Mouse (Mus musculus) hindbrain, postnatal 0 days (tissue): ENCODE results near the gene Gm20388. TPM values are rescaled to one million over a fixed set of nuclear protein-coding genes. Genes with fewer than 3 reads are reported as not detected.
"Not testable (repeated sequence)": the region's sequence is repeated elsewhere in the genome, so short reads cannot be mapped to it uniquely, and the experiment has no call there.

ENCODE experiments used
- ATAC-seq: fragments of 200-750 bp; cut with Nextera tagmentation; 2 replicates; pipeline ENCODE4 v1.8.0; 2017; ENCODE audit warnings: mild to moderate bottlenecking, moderate TSS enrichment, moderate library complexity
- DNase-seq: peaks from one replicate; pipeline ENCODE4 v3.0.0-alpha.2; 2015; ENCODE audit warnings: low spot score
- H3K27ac ChIP-seq: fragments of 300-500 bp; sonication (generic); 2 replicates; pipeline ENCODE4 v1.5.1; 2014; ENCODE audit warnings: mild to moderate bottlenecking
- H3K27me3 ChIP-seq: fragments of 300-500 bp; sonication (generic); 2 replicates; pipeline ENCODE4 v1.6.1; 2014; ENCODE audit warnings: low read length, mixed read lengths; ENCODE audit not compliant: insufficient read depth
- H3K36me3 ChIP-seq: fragments of 300-500 bp; sonication (generic); 2 replicates; pipeline ENCODE4 v1.6.1; 2014; ENCODE audit warnings: low read length, mixed read lengths; ENCODE audit not compliant: insufficient read depth
- H3K4me1 ChIP-seq: fragments of 300-500 bp; sonication (generic); 2 replicates; pipeline ENCODE4 v1.6.1; 2014; ENCODE audit warnings: antibody characterized with exemption, low read length, mixed read lengths; ENCODE audit not compliant: insufficient read depth
- H3K4me2 ChIP-seq: fragments of 300-500 bp; sonication (generic); 2 replicates; pipeline ENCODE4 v1.6.1; 2014; ENCODE audit warnings: low read depth, mild to moderate bottlenecking, low read length, moderate library complexity, mixed read lengths
- H3K4me3 ChIP-seq: fragments of 300-500 bp; sonication (generic); 2 replicates; pipeline ENCODE4 v1.5.1; 2014; ENCODE audit warnings: low read length
- H3K9ac ChIP-seq: fragments of 300-500 bp; sonication (generic); replicated peaks from 2 replicates; pipeline ENCODE4 v1.6.1; 2014; ENCODE audit warnings: mild to moderate bottlenecking, low read length, moderate library complexity, mixed read lengths
- H3K9me3 ChIP-seq: fragments of 300-500 bp; sonication (generic); 2 replicates; pipeline ENCODE4 v1.6.1; 2016; ENCODE audit warnings: low read length, mixed read lengths
- CTCF ChIP-seq: IDR thresholded peaks from 2 replicates; pipeline ENCODE4 v1.5.1; 2016; ENCODE audit warnings: antibody characterized with exemption, control low read depth, low read depth
- WGBS: fragments of 180-500 bp; shearing (Covaris S2); extraction: QIAGEN DNeasy Blood & Tissue Kit; methylation state at CpG from one replicate; pipeline ENCODE4 v1.1.7; 2014; 5-methylcytosine and 5-hydroxymethylcytosine counted together
- polyA plus RNA-seq: library from polyadenylated mRNA; unstranded; fragments of >200 nt; fragmentation: Nextera tagmentation; extraction: Ambion mirVana; gene quantifications from 2 replicates; pipeline ENCODE4 v1.2.1, GENCODE M21; 2015
- total RNA-seq: library from RNA; depleted of rRNA; stranded (reverse); fragments of >200 nt; gene quantifications from 2 replicates; pipeline ENCODE4 v1.2.3, GENCODE M21; 2014

Gm20388 gene
- total and polyA plus RNA-seq, 2 experiments from 2014 or later = 71.3 TPM; not detected in 1

DNA sequence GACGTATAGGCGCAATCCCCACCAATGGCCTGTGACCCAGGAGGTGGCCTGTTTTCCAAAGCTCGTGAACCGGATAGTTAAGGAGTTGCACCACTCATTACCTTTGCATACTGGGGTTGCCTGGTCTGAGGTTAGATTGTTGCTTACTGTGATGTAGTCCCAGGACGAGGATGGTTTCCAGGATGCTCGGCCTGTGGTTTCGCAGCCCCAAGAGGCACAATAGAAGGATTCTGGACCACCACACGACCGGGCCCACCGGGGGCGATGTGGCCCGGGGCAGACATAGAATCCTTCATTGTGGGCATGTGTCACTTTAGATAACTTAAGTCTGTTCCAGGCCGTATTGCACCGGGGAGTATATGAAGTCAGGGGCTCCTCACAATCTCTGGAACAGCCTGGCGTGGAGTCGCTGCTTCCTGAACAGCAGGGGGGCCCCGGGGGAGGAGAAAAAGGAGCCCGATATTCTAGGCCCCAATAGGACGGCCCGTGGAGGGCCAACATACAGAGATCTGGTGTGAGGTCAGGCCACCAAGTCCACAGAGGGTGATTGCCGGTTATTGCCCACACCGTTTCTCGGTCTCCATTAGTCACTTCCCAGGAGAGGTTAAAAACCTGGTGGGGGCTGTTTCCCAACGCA is 3517.1 kb downstream of the Gm20388 start:
- no peaks in the 10 kb centered on the region for H3K36me3 ChIP-seq

DNA sequence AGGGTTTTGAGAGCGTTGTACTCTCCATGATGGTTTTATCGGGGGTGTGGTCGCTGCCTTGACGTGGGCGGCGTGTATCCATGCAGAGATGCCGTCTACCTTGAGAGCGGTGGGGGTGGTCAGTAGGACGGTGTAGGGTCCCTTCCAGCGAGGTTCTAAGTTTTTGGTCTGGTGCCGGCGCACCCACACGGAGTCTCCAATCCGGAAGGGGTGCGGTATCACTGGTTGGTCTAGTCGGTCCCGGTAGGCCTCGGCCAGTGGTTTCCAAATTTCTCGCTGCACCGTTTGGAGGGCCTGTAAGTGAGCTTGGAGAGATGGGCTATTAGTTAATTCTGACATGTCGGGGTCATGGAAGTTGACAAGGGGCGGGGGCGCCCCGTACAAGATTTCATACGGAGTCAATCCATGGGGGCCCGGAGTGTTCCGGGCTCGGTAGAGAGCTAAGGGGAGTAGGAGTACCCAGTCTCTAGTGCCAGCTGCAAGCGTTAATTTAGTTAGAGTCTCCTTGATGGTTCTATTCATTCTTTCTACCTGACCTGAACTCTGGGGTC is 3517.8 kb downstream of the Gm20388 start:
- H3K4me2 ChIP-seq = no peak overlapping the region
- H3K4me3 ChIP-seq = no peak overlapping the region
- 97% methylated on average over 29 of the region's 29 CpGs for WGBS
- ATAC-seq = no peak
- H3K9me3 ChIP-seq = peaks cover 23% of the 10 kb centered on the region
- no peaks in the 10 kb centered on the region for H3K36me3 ChIP-seq
- no peaks in the 10 kb centered on the region for H3K4me1 ChIP-seq
- H3K27ac ChIP-seq = no peak overlapping the region
- H3K9ac ChIP-seq = no peak overlapping the region
- DNase-seq = no peak
- no peak for TF ChIP-seq CTCF
- no peaks in the 10 kb centered on the region for H3K27me3 ChIP-seq

More for the DNA sequence above, 3517.1 kb downstream of the Gm20388 start:
- Histone ChIP-seq H3K4me2 (no peak overlapping the region), H3K4me1 (no peaks in the 10 kb centered on the region), H3K9me3 (peaks cover 23% of the 10 kb centered on the region), H3K27me3 (no peaks in the 10 kb centered on the region), H3K4me3 (no peak overlapping the region), H3K9ac (no peak overlapping the region), H3K27ac (no peak overlapping the region)
- ATAC-seq = no peak
- no peak for TF ChIP-seq CTCF
- 97% methylated on average over 24 of the region's 24 CpGs for WGBS
- DNase-seq = no peak

DNA sequence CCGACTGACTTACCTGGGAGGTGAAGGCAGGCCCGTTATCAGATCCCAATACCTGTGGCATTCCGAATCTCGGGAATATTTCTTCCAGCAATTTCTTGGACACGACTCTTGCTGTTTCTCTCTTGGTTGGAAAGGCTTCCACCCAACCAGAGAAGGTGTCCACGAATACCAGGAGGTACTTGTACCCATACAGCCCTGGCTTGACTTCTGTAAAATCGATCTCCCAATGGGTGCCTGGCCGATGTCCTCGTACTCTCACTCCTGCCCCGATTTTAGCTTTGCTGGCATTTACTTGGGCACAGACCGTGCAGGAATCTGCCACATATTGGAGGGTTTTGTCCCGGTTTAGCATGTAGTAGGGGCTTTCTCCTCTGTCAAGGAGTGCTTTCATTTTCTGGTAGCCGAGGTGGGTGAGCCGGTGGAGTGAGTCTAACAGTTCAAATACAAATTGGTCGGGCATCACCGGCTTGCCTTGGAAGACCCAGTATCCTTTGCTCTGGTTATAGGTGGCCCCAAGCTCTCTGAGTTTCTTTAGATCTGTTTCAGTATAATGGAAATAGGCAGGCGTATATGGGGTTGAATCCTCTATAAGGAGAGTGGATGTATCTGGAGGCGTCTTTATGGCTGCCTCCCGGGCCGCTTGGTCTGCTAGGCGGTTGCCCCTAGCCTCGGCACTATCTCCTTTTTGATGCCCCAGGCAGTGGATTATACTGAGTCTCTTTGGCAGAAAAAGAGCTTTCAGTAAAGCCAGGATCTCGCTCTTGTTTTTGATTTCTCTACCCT is 3518.5 kb downstream of the Gm20388 start:
- Histone ChIP-seq H3K4me1 (no peaks in the 10 kb centered on the region), H3K9ac (no peak overlapping the region), H3K4me3 (no peak overlapping the region), H3K27me3 (no peaks in the 10 kb centered on the region), H3K9me3 (peaks cover 23% of the 10 kb centered on the region), H3K36me3 (no peaks in the 10 kb centered on the region), H3K4me2 (no peak overlapping the region), H3K27ac (no peak overlapping the region)
- no peak for DNase-seq
- no peak for TF ChIP-seq CTCF
- WGBS = 95% methylated on average over 23 of the region's 23 CpGs
- no peak for ATAC-seq

DNA sequence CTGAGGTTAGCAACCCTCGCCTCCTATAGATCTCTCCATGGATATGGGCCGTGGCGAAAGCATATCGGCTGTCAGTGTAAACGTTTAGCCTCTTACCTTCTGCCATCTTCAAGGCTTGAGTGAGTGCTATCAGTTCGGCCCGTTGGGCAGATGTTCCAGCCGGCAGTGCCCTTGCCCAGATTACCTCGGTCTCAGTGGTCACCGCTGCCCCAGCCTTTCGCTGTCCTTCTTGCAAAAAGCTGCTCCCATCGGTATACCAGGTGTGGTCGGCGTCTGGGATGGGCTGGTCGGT is 3519.0 kb downstream of the Gm20388 start:
- ATAC-seq, H3K27me3 ChIP-seq, H3K9ac ChIP-seq, H3K36me3 ChIP-seq, DNase-seq, H3K4me1 ChIP-seq, H3K4me2 ChIP-seq, H3K4me3 ChIP-seq, H3K27ac ChIP-seq: not testable (repeated sequence)
- WGBS = 97% methylated on average over 15 of the region's 15 CpGs
- peaks cover 23% of the 10 kb centered on the region for H3K9me3 ChIP-seq

DNA sequence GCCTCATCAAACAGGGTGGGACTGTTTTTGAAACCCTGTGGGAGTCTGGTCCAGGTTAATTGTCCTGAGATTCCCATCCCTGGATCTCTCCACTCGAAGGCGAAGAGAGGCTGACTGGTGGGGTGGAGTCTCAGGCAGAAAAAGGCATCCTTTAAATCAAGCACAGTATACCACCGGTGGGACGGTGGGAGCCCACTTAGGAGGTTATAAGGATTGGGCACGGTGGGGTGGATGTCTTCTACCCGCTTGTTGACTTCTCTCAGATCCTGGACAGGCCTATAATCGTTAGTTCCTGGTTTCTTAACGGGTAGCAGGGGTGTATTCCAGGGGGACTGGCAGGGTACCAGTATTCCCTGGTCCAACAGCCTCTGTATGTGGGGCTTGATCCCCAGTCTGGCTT is 3520.3 kb downstream of the Gm20388 start:
- H3K36me3 ChIP-seq, H3K27me3 ChIP-seq, H3K4me1 ChIP-seq, DNase-seq, ATAC-seq, H3K9ac ChIP-seq, H3K4me3 ChIP-seq, H3K4me2 ChIP-seq, H3K27ac ChIP-seq: not testable (repeated sequence)
- H3K9me3 ChIP-seq = peaks cover 23% of the 10 kb centered on the region
- WGBS = 89% methylated on average over 8 of the region's 8 CpGs

DNA sequence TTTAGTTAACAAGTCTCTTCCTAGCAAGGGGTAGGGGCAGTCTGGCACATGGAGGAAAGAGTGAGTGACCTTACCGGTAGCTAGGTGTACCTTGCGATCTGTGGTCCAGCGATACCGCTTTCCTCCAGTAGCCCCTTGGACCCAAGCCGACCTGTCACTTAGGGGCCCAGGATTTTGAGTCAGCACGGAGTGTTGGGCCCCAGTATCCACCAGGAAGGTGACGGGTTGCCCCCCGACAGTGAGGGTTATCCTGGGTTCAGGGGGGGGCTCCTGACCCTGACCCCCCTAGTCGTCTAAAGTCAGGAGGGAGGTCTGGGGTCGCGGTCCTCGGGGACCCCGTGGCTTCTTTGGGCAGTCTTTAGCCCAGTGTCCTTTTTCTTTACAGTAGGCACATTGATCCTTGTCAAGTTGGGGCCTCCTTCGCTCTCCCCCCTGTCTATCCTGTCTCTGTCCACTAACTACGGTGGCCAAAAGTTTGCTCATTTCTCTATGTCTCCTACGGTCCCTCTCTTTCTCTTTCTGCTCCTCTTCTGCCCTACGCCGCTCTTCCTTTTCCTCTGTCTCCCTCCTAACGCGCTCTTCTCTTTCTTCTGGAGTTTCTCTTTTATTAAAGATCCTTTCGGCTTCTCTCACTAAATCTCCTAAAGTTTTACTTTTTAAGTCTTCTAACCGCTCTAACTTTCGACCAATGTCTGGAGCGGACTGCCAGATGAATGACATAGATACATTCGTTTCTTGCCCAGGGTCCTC is 3521.2 kb downstream of the Gm20388 start:
- WGBS = 95% methylated on average over 25 of the region's 25 CpGs
- DNase-seq (no peak), ATAC-seq (no peak)
- Histone ChIP-seq H3K9ac (no peak overlapping the region), H3K4me3 (no peak overlapping the region), H3K27me3 (no peaks in the 10 kb centered on the region), H3K4me2 (no peak overlapping the region), H3K9me3 (peaks cover 19% of the 10 kb centered on the region), H3K4me1 (no peaks in the 10 kb centered on the region), H3K36me3 (no peaks in the 10 kb centered on the region), H3K27ac (no peak overlapping the region)
- TF ChIP-seq CTCF = no peak
